Comparison of ENCODE assay signal across 11 mouse cellular contexts in genomic region chr2:147187061-147187870, GRCm38 (mm10). TPM values are rescaled to one million over a fixed set of nuclear protein-coding genes. Genes with fewer than 3 reads are reported as not detected.
DNase-seq lines count a peak whose midpoint lies in the region; ATAC-seq and TF ChIP-seq lines count a peak whose summit lies in the region.
"Had no signal": no experiment of that assay in that cellular context is flagged by ENCODE, and none has a peak within 500 bp of the region (broad histone marks: within the 10 kb centered on the region; RNA-seq: fewer than 3 reads in every experiment).

No protein-coding gene starts in this region.

- H3K27ac ChIP-seq in intestine, embryonic 15.5 days: no peak overlapping the region
- no peak overlapping the region for H3K27ac ChIP-seq in intestine, postnatal 0 days (ENCODE audit: low read depth, low read length)
- no peak overlapping the region for H3K27ac ChIP-seq in embryonic facial prominence, embryonic 11.5 days (replicated peaks; ENCODE audit: low read depth, low read length)
- H3K27ac ChIP-seq in limb, embryonic 12.5 days: no peak overlapping the region
- H3K27ac ChIP-seq in neural tube, embryonic 15.5 days (replicated peaks): 0 out of 2 replicates have a peak overlapping the region, but pooled peaks have one; percentile 11
- H3K27ac ChIP-seq: embryonic facial prominence, embryonic 15.5 days; kidney, postnatal 0 days had no signal

- WGBS in intestine, embryonic 15.5 days: under 1% methylated on average over 33 of the region's 33 CpGs
- WGBS in intestine, postnatal 0 days: under 1% methylated on average over 32 of the region's 33 CpGs
- WGBS in embryonic facial prominence, embryonic 11.5 days: under 1% methylated on average over 32 of the region's 33 CpGs
- under 1% methylated on average over 33 of the region's 33 CpGs for WGBS in limb, embryonic 12.5 days
- WGBS in neural tube, embryonic 15.5 days: under 1% methylated on average over 28 of the region's 33 CpGs

- DNase-seq in embryonic facial prominence, embryonic 11.5 days (ENCODE audit: low spot score): peak; percentile 36
- no peak for DNase-seq in adrenal gland, adult 18-20 months (ENCODE audit: low spot score in 2 of 2)
- DNase-seq in lung, postnatal 4 days: no peak

- H3K4me1 ChIP-seq in intestine, embryonic 15.5 days (replicated peaks): peaks cover 11% of the 10 kb centered on the region
- no peaks in the 10 kb centered on the region for H3K4me1 ChIP-seq in intestine, postnatal 0 days (replicated peaks; ENCODE audit: control insufficient read depth, insufficient read depth, low read length)
- H3K4me1 ChIP-seq in embryonic facial prominence, embryonic 11.5 days (ENCODE audit: control insufficient read depth, insufficient read depth, low read length): peaks cover 3% of the 10 kb centered on the region
- peaks cover 27% of the 10 kb centered on the region for H3K4me1 ChIP-seq in limb, embryonic 12.5 days (replicated peaks)
- H3K4me1 ChIP-seq in neural tube, embryonic 15.5 days: peaks cover 20% of the 10 kb centered on the region

- no peak for TF ChIP-seq CTCF in intestine, postnatal 0 days (IDR thresholded peaks at IDR 0.05; ENCODE audit: low read depth)

- peaks cover 93% of the 10 kb centered on the region for H3K27me3 ChIP-seq in intestine, embryonic 15.5 days (replicated peaks)
- peaks cover 96% of the 10 kb centered on the region for H3K27me3 ChIP-seq in intestine, postnatal 0 days (replicated peaks; ENCODE audit: control insufficient read depth, insufficient read depth, low read length)
- peaks cover 84% of the 10 kb centered on the region for H3K27me3 ChIP-seq in embryonic facial prominence, embryonic 11.5 days (ENCODE audit: control insufficient read depth, insufficient read depth, low read length)
- H3K27me3 ChIP-seq in limb, embryonic 12.5 days: peaks cover 97% of the 10 kb centered on the region
- H3K27me3 ChIP-seq in neural tube, embryonic 15.5 days (replicated peaks): peaks cover 91% of the 10 kb centered on the region

- no peaks in the 10 kb centered on the region for H3K9me3 ChIP-seq in intestine, embryonic 15.5 days
- no peaks in the 10 kb centered on the region for H3K9me3 ChIP-seq in intestine, postnatal 0 days (ENCODE audit: control insufficient read depth)
- no peaks in the 10 kb centered on the region for H3K9me3 ChIP-seq in embryonic facial prominence, embryonic 11.5 days (replicated peaks; ENCODE audit: control insufficient read depth, low read length)
- no peaks in the 10 kb centered on the region for H3K9me3 ChIP-seq in limb, embryonic 12.5 days
- no peaks in the 10 kb centered on the region for H3K9me3 ChIP-seq in neural tube, embryonic 15.5 days (replicated peaks)
- H3K9me3 ChIP-seq: embryonic facial prominence, embryonic 15.5 days had no signal

- H3K9ac ChIP-seq in intestine, embryonic 15.5 days: no peak overlapping the region
- H3K9ac ChIP-seq in intestine, postnatal 0 days (ENCODE audit: low read depth, low read length): no peak overlapping the region
- no peak overlapping the region for H3K9ac ChIP-seq in embryonic facial prominence, embryonic 11.5 days (replicated peaks; ENCODE audit: low read length)
- no peak overlapping the region for H3K9ac ChIP-seq in limb, embryonic 12.5 days (replicated peaks)
- H3K9ac ChIP-seq in neural tube, embryonic 15.5 days (replicated peaks): no peak overlapping the region
- H3K9ac ChIP-seq: embryonic facial prominence, embryonic 15.5 days had no signal

- 0 out of 2 replicates have a peak, but pooled peaks have one; percentile 36 for ATAC-seq in intestine, embryonic 15.5 days
- ATAC-seq in intestine, postnatal 0 days: no peak
- no peak for ATAC-seq in embryonic facial prominence, embryonic 11.5 days (replicated peaks; ENCODE audit: insufficient number of reproducible peaks, low FRiP score, low TSS enrichment, low read depth)
- ATAC-seq in limb, embryonic 12.5 days (ENCODE audit: insufficient number of reproducible peaks, insufficient read depth, low FRiP score, low TSS enrichment, low read depth): no peak
- peak; percentile 12; the same call in 1 of the 2 replicates for ATAC-seq in neural tube, embryonic 15.5 days (ENCODE audit: low FRiP score)

- H3K4me2 ChIP-seq in intestine, embryonic 15.5 days (replicated peaks): peak overlapping the region; percentile 9; the same call in 1 of the 2 replicates
- no peak overlapping the region for H3K4me2 ChIP-seq in intestine, postnatal 0 days (replicated peaks; ENCODE audit: low read depth)
- H3K4me2 ChIP-seq in embryonic facial prominence, embryonic 11.5 days (ENCODE audit: low read depth, low read length): peak overlapping the region; percentile 16; the same call in 1 of the 2 replicates
- peak overlapping the region; percentile 8; the same call in 1 of the 2 replicates for H3K4me2 ChIP-seq in limb, embryonic 12.5 days
- H3K4me2 ChIP-seq in neural tube, embryonic 15.5 days: peak overlapping the region; percentile 28
- H3K4me2 ChIP-seq: embryonic facial prominence, embryonic 15.5 days; liver, embryonic 11.5 days had no signal

- no peak overlapping the region for H3K4me3 ChIP-seq in intestine, embryonic 15.5 days (replicated peaks)
- no peak overlapping the region for H3K4me3 ChIP-seq in intestine, postnatal 0 days (ENCODE audit: low read depth, low read length)
- H3K4me3 ChIP-seq in embryonic facial prominence, embryonic 11.5 days (ENCODE audit: low read depth, low read length): no peak overlapping the region
- H3K4me3 ChIP-seq in limb, embryonic 12.5 days (replicated peaks): no peak overlapping the region
- H3K4me3 ChIP-seq in neural tube, embryonic 15.5 days (replicated peaks): 0 out of 2 replicates have a peak overlapping the region, but pooled peaks have one; percentile 0
- H3K4me3 ChIP-seq: embryonic facial prominence, embryonic 15.5 days had no signal

- no peaks in the 10 kb centered on the region for H3K36me3 ChIP-seq in intestine, embryonic 15.5 days
- H3K36me3 ChIP-seq in intestine, postnatal 0 days (ENCODE audit: control insufficient read depth, insufficient read depth): no peaks in the 10 kb centered on the region
- H3K36me3 ChIP-seq in embryonic facial prominence, embryonic 11.5 days (replicated peaks; ENCODE audit: control insufficient read depth, insufficient read depth, low read depth, low read length): no peaks in the 10 kb centered on the region
- no peaks in the 10 kb centered on the region for H3K36me3 ChIP-seq in limb, embryonic 12.5 days
- no peaks in the 10 kb centered on the region for H3K36me3 ChIP-seq in neural tube, embryonic 15.5 days
- H3K36me3 ChIP-seq: embryonic facial prominence, embryonic 15.5 days had no signal

RNA-seq across cellular contexts. Expression of gene Nkx2-2, which starts 6.8 kb away (rescaled TPM):
- polyA plus RNA-seq in intestine, embryonic 15.5 days (2015; fragmentation: Nextera tagmentation; extraction: Ambion mirVana): 3.6 and 4.2 TPM in 2 replicates
- polyA plus RNA-seq in intestine, postnatal 0 days (2015; fragmentation: Nextera tagmentation; extraction: Ambion mirVana): 1.3 and 1.4 TPM in 2 replicates
- polyA plus RNA-seq in embryonic facial prominence, embryonic 11.5 days (2014; fragmentation: Nextera tagmentation; extraction: Ambion mirVana): 2.8 and 4.2 TPM in 2 replicates
- polyA plus RNA-seq in limb, embryonic 12.5 days (2016; fragmentation: Nextera tagmentation; extraction: Ambion mirVana): not detected in 2 replicates
- polyA plus RNA-seq in neural tube, embryonic 15.5 days (2015; fragmentation: Nextera tagmentation; extraction: Ambion mirVana): 5.0 and 5.4 TPM in 2 replicates
- total RNA-seq in adrenal gland, adult 18-20 months (2021): not detected
- total RNA-seq: granulocyte monocyte progenitor cell, adult 5-6 weeks had no signal
- polyA plus RNA-seq: embryonic facial prominence, embryonic 15.5 days; kidney, postnatal 0 days had no signal

Comparison
In these comparisons a context has a peak if more than half of its experiments do, and no peak if none do; other contexts are left out.
1. ATAC-seq: peak in intestine, embryonic 15.5 days (single experiment) and neural tube, embryonic 15.5 days (single experiment); none in intestine, postnatal 0 days (single experiment), embryonic facial prominence, embryonic 11.5 days (single experiment) and limb, embryonic 12.5 days (single experiment).